Mouse (Mus musculus): ENCODE results near the gene Rdh16f2. TPM values are rescaled to one million over a fixed set of nuclear protein-coding genes. Genes with fewer than 3 reads are reported as not detected.

Rdh16f2 gene
- polyA plus RNA-seq, 2 experiments, result not detected

GRCm38 (mm10) chr10:127923024-127923423, 56.8 kb downstream of the Rdh16f2 start:
- Histone ChIP-seq H3K4me3 (replicated peaks; ENCODE audit: low read length) (no peak overlapping the region), H3K27ac (replicated peaks; ENCODE audit: low read depth, low read length) (no peak overlapping the region), H3K4me2 (replicated peaks; ENCODE audit: low read depth, low read length, severe bottlenecking) (no peak overlapping the region), H3K9me3 (ENCODE audit: control insufficient read depth, low read length) (no peaks in the 10 kb centered on the region), H3K36me3 (ENCODE audit: control insufficient read depth, insufficient read depth, low read length) (no peaks in the 10 kb centered on the region), H3K9ac (ENCODE audit: low read depth, low read length, severe bottlenecking) (no peak overlapping the region), H3K27me3 (ENCODE audit: control insufficient read depth, insufficient read depth, low read length) (no peaks in the 10 kb centered on the region), H3K4me1 (ENCODE audit: control insufficient read depth, insufficient read depth, low read length) (no peaks in the 10 kb centered on the region)
- WGBS, result 86% methylated on average over 8 of the region's 8 CpGs
- DNase-seq (ENCODE audit: low spot score) (no peak), ATAC-seq (ENCODE audit: low FRiP score, low read depth) (no peak)
- TF ChIP-seq POLR2A (IDR thresholded peaks at IDR 0.05; ENCODE audit: borderline replicate concordance, extremely low read depth, insufficient read depth, insufficient read length), result no peak

DNA sequence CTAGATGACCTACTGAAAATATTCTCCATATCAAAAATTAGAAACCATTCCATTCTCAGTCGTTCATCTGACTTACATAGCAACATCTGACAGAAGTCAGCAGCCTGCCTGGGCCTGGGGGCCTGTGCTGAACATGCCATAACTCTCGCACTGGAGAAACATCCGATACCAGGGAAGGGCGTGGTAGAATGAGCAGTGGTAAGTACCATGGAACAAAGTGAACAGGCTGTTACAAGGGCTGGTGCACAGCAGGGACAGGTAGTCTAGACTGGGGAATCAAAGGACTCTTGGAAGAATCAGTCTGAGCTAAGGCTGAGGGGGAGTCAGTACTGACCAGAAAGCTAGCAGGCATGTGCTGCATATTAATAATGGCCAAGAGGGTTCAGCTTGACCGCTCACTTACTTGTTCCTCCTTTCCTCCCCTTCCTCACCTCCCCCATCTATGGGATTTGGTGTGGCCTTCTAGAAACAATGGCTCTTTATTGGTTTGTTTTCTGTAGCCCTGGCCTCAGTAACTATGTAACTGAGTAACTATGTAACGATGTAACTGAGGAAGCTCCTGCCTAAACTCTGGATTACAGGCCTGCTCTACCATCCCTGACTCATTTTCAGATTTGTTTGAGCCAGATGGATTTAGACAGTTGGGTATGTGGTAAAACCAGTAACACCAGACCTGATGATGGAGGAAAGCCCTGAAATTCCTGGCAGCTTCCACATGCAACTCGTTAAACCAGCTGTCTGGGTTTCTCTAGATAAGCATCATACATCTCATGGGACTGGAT, 58.5 kb downstream of the Rdh16f2 start:
- no peak overlapping the region for H3K9ac ChIP-seq (ENCODE audit: low read depth, low read length, severe bottlenecking)
- H3K4me3 ChIP-seq (replicated peaks; ENCODE audit: low read length), result no peak overlapping the region
- H3K4me2 ChIP-seq (replicated peaks; ENCODE audit: low read depth, low read length, severe bottlenecking), result no peak overlapping the region
- H3K36me3 ChIP-seq (ENCODE audit: control insufficient read depth, insufficient read depth, low read length), result no peaks in the 10 kb centered on the region
- no peak for TF ChIP-seq POLR2A (IDR thresholded peaks at IDR 0.05; ENCODE audit: borderline replicate concordance, extremely low read depth, insufficient read depth, insufficient read length)
- H3K27ac ChIP-seq (replicated peaks; ENCODE audit: low read depth, low read length), result no peak overlapping the region
- H3K4me1 ChIP-seq (ENCODE audit: control insufficient read depth, insufficient read depth, low read length), result no peaks in the 10 kb centered on the region
- no peaks in the 10 kb centered on the region for H3K27me3 ChIP-seq (ENCODE audit: control insufficient read depth, insufficient read depth, low read length)
- peak; percentile 28 for DNase-seq (ENCODE audit: low spot score)
- WGBS, result 63% methylated on average over 7 of the region's 7 CpGs
- H3K9me3 ChIP-seq (ENCODE audit: control insufficient read depth, low read length), result no peaks in the 10 kb centered on the region
- no peak for ATAC-seq (ENCODE audit: low FRiP score, low read depth)

Other genes starting within 250 kb of the Rdh16f2 start
- gene Lrp1, start 245.3 kb upstream of the Rdh16f2 start, polyA plus RNA-seq (2012; rRNA removed), result 261 and 271 TPM in 2 replicates
- 146 and 172 TPM in 2 replicates for gene Lrp1, start 245.3 kb upstream of the Rdh16f2 start, polyA plus RNA-seq (2014; fragmentation: Nextera tagmentation; extraction: Ambion mirVana)
- gene Stat6, start 223.5 kb upstream of the Rdh16f2 start, polyA plus RNA-seq (2012; rRNA removed), result 30.7 and 33.5 TPM in 2 replicates
- gene Stat6, start 223.5 kb upstream of the Rdh16f2 start, polyA plus RNA-seq (2014; fragmentation: Nextera tagmentation; extraction: Ambion mirVana), result 22.2 and 24.6 TPM in 2 replicates
- 12.3 and 13.9 TPM in 2 replicates for gene Nemp1, start 199.6 kb upstream of the Rdh16f2 start, polyA plus RNA-seq (2012; rRNA removed)
- gene Nemp1, start 199.6 kb upstream of the Rdh16f2 start, polyA plus RNA-seq (2014; fragmentation: Nextera tagmentation; extraction: Ambion mirVana), result 9.0 and 10.2 TPM in 2 replicates
- 64.5 and 68.3 TPM in 2 replicates for gene Nab2, start 197.9 kb upstream of the Rdh16f2 start, polyA plus RNA-seq (2012; rRNA removed)
- gene Nab2, start 197.9 kb upstream of the Rdh16f2 start, polyA plus RNA-seq (2014; fragmentation: Nextera tagmentation; extraction: Ambion mirVana), result 16.4 and 19.9 TPM in 2 replicates
- 1.2 and 1.7 TPM in 2 replicates for gene Myo1a, start 161.3 kb upstream of the Rdh16f2 start, polyA plus RNA-seq (2012; rRNA removed)
- 0.30 and 0.48 TPM in 2 replicates for gene Myo1a, start 161.3 kb upstream of the Rdh16f2 start, polyA plus RNA-seq (2014; fragmentation: Nextera tagmentation; extraction: Ambion mirVana)
- 0.58 and 15.2 TPM in 2 replicates for gene Tac2, start 142.0 kb upstream of the Rdh16f2 start, polyA plus RNA-seq (2012; rRNA removed)
- gene Tac2, start 142.0 kb upstream of the Rdh16f2 start, polyA plus RNA-seq (2014; fragmentation: Nextera tagmentation; extraction: Ambion mirVana), result 0.44 and 0.84 TPM in 2 replicates
- 10.7 and 12.5 TPM in 2 replicates for gene Zbtb39, start 126.9 kb upstream of the Rdh16f2 start, polyA plus RNA-seq (2012; rRNA removed)
- 4.2 and 4.4 TPM in 2 replicates for gene Zbtb39, start 126.9 kb upstream of the Rdh16f2 start, polyA plus RNA-seq (2014; fragmentation: Nextera tagmentation; extraction: Ambion mirVana)
- gene Gpr182, start 114.7 kb upstream of the Rdh16f2 start, polyA plus RNA-seq (2012; rRNA removed), result 0.88 and 1.4 TPM in 2 replicates
- gene Gpr182, start 114.7 kb upstream of the Rdh16f2 start, polyA plus RNA-seq (2014; fragmentation: Nextera tagmentation; extraction: Ambion mirVana), result 0.39 and 0.40 TPM in 2 replicates
- gene Rdh1, start 106.8 kb upstream of the Rdh16f2 start, polyA plus RNA-seq (2012; rRNA removed), result 0.11 and 0.12 TPM in 2 replicates
- 0.08 TPM in 1 of 2 replicates, not detected in the other for gene Rdh1, start 106.8 kb upstream of the Rdh16f2 start, polyA plus RNA-seq (2014; fragmentation: Nextera tagmentation; extraction: Ambion mirVana)
- gene Rdh16f1, start 106.7 kb upstream of the Rdh16f2 start, polyA plus RNA-seq (2012; rRNA removed), result 0.15 and 0.16 TPM in 2 replicates
- 0.59 TPM in 1 of 2 replicates, not detected in the other for gene Rdh16f1, start 106.7 kb upstream of the Rdh16f2 start, polyA plus RNA-seq (2014; fragmentation: Nextera tagmentation; extraction: Ambion mirVana)
- gene Rdh9, start 90.1 kb upstream of the Rdh16f2 start, polyA plus RNA-seq (2012; rRNA removed), result 0.26 and 0.33 TPM in 2 replicates
- 0.30 TPM in 1 of 2 replicates, not detected in the other for gene Rdh9, start 90.1 kb upstream of the Rdh16f2 start, polyA plus RNA-seq (2014; fragmentation: Nextera tagmentation; extraction: Ambion mirVana)
- gene Rdh16, start 65.3 kb upstream of the Rdh16f2 start, polyA plus RNA-seq (2012; rRNA removed), result 0.10 TPM in 1 of 2 replicates, not detected in the other
- gene Rdh16, start 65.3 kb upstream of the Rdh16f2 start, polyA plus RNA-seq (2014; fragmentation: Nextera tagmentation; extraction: Ambion mirVana), result 0.06 TPM in 1 of 2 replicates, not detected in the other
- gene Rdh19, start 16.5 kb upstream of the Rdh16f2 start, polyA plus RNA-seq (2012; rRNA removed), result not detected in 2 replicates
- gene Rdh19, start 16.5 kb upstream of the Rdh16f2 start, polyA plus RNA-seq (2014; fragmentation: Nextera tagmentation; extraction: Ambion mirVana), result not detected in 2 replicates
- gene Rdh7, start 22.3 kb downstream of the Rdh16f2 start, polyA plus RNA-seq (2012; rRNA removed), result 0.05 TPM in 1 of 2 replicates, not detected in the other
- gene Rdh7, start 22.3 kb downstream of the Rdh16f2 start, polyA plus RNA-seq (2014; fragmentation: Nextera tagmentation; extraction: Ambion mirVana), result not detected in 2 replicates
- gene Sdr9c7, start 32.0 kb downstream of the Rdh16f2 start, polyA plus RNA-seq (2012; rRNA removed), result 0.60 and 1.0 TPM in 2 replicates
- gene Sdr9c7, start 32.0 kb downstream of the Rdh16f2 start, polyA plus RNA-seq (2014; fragmentation: Nextera tagmentation; extraction: Ambion mirVana), result 1.0 and 1.4 TPM in 2 replicates
- not detected in 2 replicates for gene Hsd17b6, start 141.1 kb downstream of the Rdh16f2 start, polyA plus RNA-seq (2012; rRNA removed)
- gene Hsd17b6, start 141.1 kb downstream of the Rdh16f2 start, polyA plus RNA-seq (2014; fragmentation: Nextera tagmentation; extraction: Ambion mirVana), result not detected in 2 replicates
- 47.6 and 59.5 TPM in 2 replicates for gene Prim1, start 148.7 kb downstream of the Rdh16f2 start, polyA plus RNA-seq (2012; rRNA removed)
- gene Prim1, start 148.7 kb downstream of the Rdh16f2 start, polyA plus RNA-seq (2014; fragmentation: Nextera tagmentation; extraction: Ambion mirVana), result 73.9 and 76.5 TPM in 2 replicates
- 362 and 554 TPM in 2 replicates for gene Naca, start 169.1 kb downstream of the Rdh16f2 start, polyA plus RNA-seq (2012; rRNA removed)
- 844 and 893 TPM in 2 replicates for gene Naca, start 169.1 kb downstream of the Rdh16f2 start, polyA plus RNA-seq (2014; fragmentation: Nextera tagmentation; extraction: Ambion mirVana)
- gene Ptges3, start 192.5 kb downstream of the Rdh16f2 start, polyA plus RNA-seq (2012; rRNA removed), result 78.0 and 93.0 TPM in 2 replicates
- gene Ptges3, start 192.5 kb downstream of the Rdh16f2 start, polyA plus RNA-seq (2014; fragmentation: Nextera tagmentation; extraction: Ambion mirVana), result 450 and 461 TPM in 2 replicates
- gene Atp5b, start 216.8 kb downstream of the Rdh16f2 start, polyA plus RNA-seq (2012; rRNA removed), result 1,269 and 2,071 TPM in 2 replicates
- gene Atp5b, start 216.8 kb downstream of the Rdh16f2 start, polyA plus RNA-seq (2014; fragmentation: Nextera tagmentation; extraction: Ambion mirVana), result 1,908 and 2,011 TPM in 2 replicates
- gene Baz2a, start 225.1 kb downstream of the Rdh16f2 start, polyA plus RNA-seq (2012; rRNA removed), result 28.3 and 31.1 TPM in 2 replicates
- gene Baz2a, start 225.1 kb downstream of the Rdh16f2 start, polyA plus RNA-seq (2014; fragmentation: Nextera tagmentation; extraction: Ambion mirVana), result 17.5 and 18.2 TPM in 2 replicates

Measured in limb, embryonic 14.5 days (tissue).